Mouse (Mus musculus): ENCODE measurements at regions not wholly inside any gene's neighbourhood (a gene's known extent, or its start where the extent isn't known, plus 50 kb on each side); places are given as distances from the start of the nearest gene placed in this dataset.

DNA sequence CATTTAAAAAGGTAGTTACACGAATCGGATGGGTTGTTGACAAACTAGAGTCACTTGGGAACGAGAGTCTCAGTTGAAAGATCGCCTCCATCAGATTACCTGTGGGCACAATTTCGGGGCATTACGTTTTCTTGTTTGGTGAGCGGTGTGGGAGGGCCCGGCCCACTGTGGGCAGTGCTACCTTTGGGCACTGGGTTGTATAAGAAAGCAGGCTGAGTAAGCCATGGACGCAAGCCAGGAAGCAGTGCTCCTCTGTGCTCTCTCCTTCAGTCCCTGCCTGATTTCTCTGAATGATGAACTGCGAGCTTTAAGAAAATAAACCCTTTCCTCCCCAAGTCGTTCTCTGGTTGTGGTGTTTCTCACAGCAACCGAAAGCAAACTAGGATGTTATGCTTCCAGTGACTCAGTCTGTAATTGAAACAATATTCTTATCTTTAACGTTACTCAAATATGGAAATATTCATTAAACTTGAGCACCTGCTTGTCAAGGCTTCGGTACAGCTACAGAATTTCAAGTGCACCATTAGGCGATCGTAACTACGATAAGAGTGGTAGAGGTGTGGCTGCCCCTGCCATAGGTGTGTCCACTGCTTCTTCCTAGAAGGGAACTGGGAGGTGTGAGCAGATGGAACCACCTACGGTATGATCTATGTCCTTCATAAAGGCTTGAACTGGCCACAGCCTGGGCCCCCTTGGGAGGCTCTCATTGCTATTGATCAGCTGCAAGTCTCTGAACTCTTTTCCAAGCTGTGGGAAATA lies 119.2 kb upstream of the Tsc22d1 start:
- DNase-seq (ENCODE audit: low read depth in 2 of 2, low spot score in 2 of 2): no peak

DNA sequence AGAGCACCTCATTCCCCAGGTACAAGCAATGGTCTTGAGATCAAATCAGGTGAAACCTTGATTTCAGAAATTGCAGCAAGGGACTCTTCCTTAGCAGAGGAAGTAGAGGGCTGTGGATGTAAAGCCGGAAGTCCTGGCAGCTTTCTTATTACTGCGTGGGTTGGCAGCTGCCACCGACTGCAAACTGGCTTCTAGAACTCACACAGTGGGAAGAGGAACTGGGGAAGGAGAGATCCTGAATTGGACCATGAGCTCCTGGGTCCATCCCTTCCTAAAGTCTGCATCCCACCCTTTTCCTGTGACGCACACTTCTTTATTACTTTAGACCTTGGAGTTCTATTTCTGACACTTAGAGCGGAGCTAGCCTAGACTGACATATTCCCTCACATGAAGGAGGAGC lies 116.9 kb upstream of the Tsc22d1 start:
- no peak for DNase-seq (ENCODE audit: low read depth in 2 of 2, low spot score in 2 of 2)

DNA sequence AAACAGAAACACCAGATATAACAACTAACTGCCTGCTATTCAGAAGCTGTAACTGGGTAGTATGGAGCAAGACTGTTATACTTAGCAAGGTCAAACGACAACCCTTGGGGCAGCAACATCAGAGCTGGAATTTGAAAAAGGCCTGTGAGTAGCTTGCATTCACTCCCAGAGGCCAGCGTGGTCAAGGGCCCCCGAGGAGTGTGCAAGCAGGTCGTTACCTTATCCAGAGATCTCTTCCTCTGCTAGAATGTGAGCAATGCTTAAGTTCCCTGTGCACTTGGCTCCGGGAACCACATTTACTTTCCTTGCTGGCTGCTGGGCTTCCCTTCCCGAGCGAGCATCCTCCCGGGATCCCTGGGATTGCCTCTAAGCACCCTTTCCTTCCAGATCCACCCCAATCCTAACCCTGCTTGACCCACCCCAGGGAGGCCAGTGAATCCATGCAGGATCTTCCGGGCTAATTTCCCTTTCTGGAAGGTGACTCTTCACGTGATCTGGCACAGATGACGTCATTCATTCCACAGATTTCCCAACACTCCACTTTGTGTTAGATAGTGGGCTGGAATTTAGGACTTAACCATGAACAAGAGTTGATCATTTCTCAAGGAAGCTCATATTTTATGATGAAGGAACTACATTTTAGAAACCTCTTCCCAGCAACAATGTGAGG lies 112.3 kb upstream of the Tsc22d1 start:
- no peak for DNase-seq (ENCODE audit: low read depth in 2 of 2, low spot score in 2 of 2)

- DNase-seq (ENCODE audit: low read depth in 2 of 2, low spot score in 2 of 2): no peak
Measured at GRCm38 (mm10) chr14:76307603-76308002, 107.2 kb upstream of the Tsc22d1 start.

DNA sequence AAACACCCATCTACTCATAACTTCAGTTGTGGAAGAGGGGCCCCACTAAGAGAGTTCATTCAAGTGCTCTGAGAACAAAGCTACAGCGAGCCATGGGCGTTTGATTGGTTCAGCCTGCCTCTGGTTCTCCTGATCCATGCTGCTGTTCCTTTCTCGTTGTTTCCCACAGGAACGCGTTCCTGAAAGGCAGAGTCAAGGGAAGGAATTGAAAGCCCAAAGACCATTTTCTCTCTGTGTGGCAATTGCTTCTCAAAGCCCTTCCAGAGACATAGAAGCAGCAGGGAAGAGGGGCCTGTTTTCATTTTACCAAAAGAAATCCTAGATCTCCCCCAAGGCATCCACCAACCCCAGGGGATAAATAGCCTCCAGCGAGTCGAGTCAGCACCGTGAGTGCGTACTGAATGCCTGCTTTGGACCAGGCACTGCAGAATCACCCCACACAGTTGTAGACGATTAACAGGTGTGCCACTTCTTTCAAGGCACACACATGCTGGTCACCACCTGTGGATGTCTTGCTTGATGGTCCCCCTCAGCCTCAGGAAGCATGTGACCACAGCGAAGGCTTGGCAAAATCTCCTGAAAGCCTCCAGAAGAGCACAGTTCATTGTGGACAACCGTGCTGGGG lies 106.5 kb upstream of the Tsc22d1 start:
- DNase-seq (ENCODE audit: low read depth in 2 of 2, low spot score in 2 of 2): no peak

GRCm38 (mm10) chr14:76309606-76310005 lies 105.2 kb upstream of the Tsc22d1 start:
- DNase-seq (ENCODE audit: low read depth in 2 of 2, low spot score in 2 of 2): no peak

DNA sequence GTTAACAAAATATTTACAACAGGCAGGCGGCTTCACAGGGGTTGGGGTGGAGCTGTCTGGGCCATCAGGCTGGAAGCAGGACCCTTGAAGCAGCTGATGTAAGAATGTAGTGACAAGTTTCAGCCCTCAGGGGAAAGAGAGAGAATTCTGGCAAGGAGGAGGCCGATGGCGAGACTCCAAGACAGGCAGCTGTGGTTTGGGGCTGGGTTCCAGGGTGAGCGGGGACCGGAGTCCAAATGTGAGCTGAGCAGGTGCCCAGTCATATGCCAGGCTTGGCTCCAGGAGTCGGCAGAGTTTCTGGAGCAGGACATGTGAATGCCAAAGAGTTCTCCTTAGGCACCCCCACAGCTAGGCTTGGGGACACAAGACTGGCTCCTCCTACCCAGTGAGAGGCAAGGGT lies 104.5 kb upstream of the Tsc22d1 start:
- DNase-seq (ENCODE audit: low read depth in 2 of 2, low spot score in 2 of 2): no peak

DNA sequence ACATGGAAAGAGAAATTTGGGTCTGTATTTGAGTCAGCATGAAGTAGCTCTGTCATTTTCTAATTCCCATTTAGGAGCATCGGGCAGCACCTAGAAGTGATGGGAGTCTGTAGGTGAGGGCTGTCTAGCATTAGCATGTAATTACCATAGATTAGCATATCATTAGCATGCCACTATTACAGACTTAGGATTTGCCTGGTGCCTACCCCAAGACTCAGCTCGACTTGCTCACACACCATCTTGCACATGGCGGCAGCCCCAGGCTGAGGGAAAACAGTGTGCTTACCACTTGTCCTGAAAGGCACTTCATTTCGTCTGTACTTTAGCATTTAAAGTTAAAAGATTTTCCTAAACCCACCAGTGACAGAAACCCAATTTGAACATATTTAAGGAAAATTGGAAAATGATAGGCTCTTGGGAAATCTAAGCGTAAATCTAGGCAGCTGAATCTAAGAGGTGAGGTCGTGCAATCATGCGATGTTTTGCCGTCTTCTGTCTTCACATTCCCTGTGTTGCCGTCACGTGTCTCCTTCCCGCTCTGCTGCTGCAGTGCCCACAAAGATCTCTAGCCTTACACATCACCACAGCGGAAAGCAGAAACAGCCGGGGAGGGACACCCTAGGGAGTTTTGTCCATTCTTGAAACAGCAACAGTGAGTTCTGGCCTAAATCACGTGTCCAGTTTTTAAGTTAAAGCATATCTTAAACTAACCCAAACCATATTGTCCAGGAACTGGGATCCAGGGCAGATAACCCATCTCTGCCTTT lies 101.2 kb upstream of the Tsc22d1 start:
- DNase-seq (ENCODE audit: low read depth in 2 of 2, low spot score in 2 of 2): no peak

GRCm38 (mm10) chr14:76318438-76318837 lies 96.3 kb upstream of the Tsc22d1 start:
- DNase-seq (ENCODE audit: low read depth in 2 of 2, low spot score in 2 of 2): no peak

DNA sequence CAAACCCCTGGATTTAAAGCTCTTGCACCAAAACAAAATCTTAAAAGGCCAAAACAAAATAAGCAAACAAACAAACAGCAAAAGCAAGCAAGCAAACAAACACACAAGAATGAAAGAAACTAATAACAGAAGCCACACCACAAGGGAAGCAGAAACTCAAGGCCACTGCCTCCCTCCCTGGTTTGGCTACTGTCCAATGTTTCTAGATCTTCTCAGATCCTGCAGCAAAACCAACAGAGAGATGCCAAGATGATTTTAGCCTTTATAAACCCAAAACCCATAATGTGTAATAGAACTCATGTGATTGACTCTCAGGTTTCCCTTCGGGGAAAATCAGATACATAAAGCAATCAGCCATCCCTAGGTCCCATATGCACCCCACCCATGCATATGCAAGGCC lies 90.5 kb upstream of the Tsc22d1 start:
- DNase-seq (ENCODE audit: low read depth in 2 of 2, low spot score in 2 of 2): no peak

- DNase-seq (ENCODE audit: low read depth in 2 of 2, low spot score in 2 of 2): no peak
Measured at GRCm38 (mm10) chr14:76329983-76330382, 84.8 kb upstream of the Tsc22d1 start.

- no peak for DNase-seq (ENCODE audit: low read depth in 2 of 2, low spot score in 2 of 2)
Measured at GRCm38 (mm10) chr14:76331497-76332335, 83.0 kb upstream of the Tsc22d1 start.

GRCm38 (mm10) chr14:76332336-76332703 lies 82.4 kb upstream of the Tsc22d1 start:
- DNase-seq (ENCODE audit: low read depth in 2 of 2, low spot score in 2 of 2): no peak

GRCm38 (mm10) chr14:76340789-76341188 lies 74.0 kb upstream of the Tsc22d1 start:
- no peak for DNase-seq (ENCODE audit: low read depth in 2 of 2, low spot score in 2 of 2)

DNA sequence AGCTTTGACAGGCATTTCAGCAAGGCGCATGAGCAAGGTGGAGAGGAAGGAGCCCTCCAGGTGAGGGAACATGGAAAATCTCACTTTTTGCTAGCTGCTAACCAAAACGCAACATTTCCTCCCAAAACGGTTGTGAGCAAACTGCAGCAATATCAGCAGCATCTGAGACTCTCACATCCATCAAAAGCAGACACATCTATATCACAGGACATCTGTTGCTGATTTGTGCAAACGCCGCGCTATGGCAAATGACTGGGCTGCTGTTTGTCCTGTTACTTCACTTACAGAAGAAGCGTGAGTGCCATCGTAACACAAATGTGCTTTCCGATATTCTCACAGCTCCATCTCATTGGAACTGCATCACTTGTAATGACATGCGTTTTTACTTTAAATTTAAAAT lies 73.5 kb upstream of the Tsc22d1 start:
- no peak for DNase-seq (ENCODE audit: low read depth in 2 of 2, low spot score in 2 of 2)

DNA sequence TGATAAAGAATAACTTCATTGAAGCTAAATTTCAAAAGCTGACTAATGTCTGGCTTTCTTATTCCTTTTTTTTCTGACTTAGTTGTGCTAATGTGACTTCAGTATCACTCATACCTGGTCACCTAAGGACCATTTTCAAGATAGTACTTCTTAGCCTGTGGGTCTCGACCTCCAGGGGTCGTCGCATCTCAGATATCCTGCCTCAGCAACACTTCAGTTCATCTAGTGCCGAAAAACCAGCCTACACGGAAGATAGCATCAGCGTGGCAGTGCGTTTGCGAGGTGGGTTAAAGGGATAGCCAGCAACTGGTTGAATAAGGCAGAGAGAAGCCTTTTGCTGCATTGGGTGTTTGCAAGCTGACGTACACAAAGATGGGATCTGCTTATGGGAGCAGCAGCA lies 62.9 kb upstream of the Tsc22d1 start:
- no peak for DNase-seq (ENCODE audit: low read depth in 2 of 2, low spot score in 2 of 2)

GRCm38 (mm10) chr14:76356161-76356560 lies 58.6 kb upstream of the Tsc22d1 start:
- no peak for DNase-seq (ENCODE audit: low read depth in 2 of 2, low spot score in 2 of 2)

GRCm38 (mm10) chr14:76359837-76360410 lies 54.8 kb upstream of the Tsc22d1 start:
- no peak for DNase-seq (ENCODE audit: low read depth in 2 of 2, low spot score in 2 of 2)

- no peak for DNase-seq (ENCODE audit: low read depth in 2 of 2, low spot score in 2 of 2)
Measured at GRCm38 (mm10) chr14:76364034-76364433, 50.7 kb upstream of the Tsc22d1 start.
